Mouse (Mus musculus) small intestine, adult 2 months (tissue): Measurements from ENCODE around the gene Gabbr1.

Experiments used
- CTCF ChIP-seq: fragments of 200-500 bp; IDR thresholded peaks from 2 replicates; pipeline ENCODE4 v1.5.1; 2012; ENCODE audit warnings: low read depth, mild to moderate bottlenecking, control low read depth, inconsistent platforms, low read length, moderate library complexity, mixed read lengths; ENCODE audit not compliant: insufficient replicate concordance, insufficient read length; ENCODE audit errors: extremely low read depth
- POLR2A ChIP-seq: fragments of 200-500 bp; IDR thresholded peaks from 2 replicates; pipeline ENCODE4 v1.6.1; 2012; ENCODE audit warnings: low read depth, mild to moderate bottlenecking, control low read depth, inconsistent platforms, low read length, moderate library complexity

- TF ChIP-seq CTCF (no peak), POLR2A (no peak)
These were observed 37.6 kb upstream of the Gabbr1 start for GRCm38 (mm10) chr17:37008161-37008560.
